Mouse (Mus musculus): ENCODE data around the gene Hmcn1.

The Hmcn1 gene

GRCm38 (mm10) chr1:150993162-150994064 lies at the start of gene Hmcn1:
TSS of gene Hmcn1 (minus strand) at chr1:150993435.
- DNase-seq (ENCODE audit: low spot score), result peak; percentile 72

DNA sequence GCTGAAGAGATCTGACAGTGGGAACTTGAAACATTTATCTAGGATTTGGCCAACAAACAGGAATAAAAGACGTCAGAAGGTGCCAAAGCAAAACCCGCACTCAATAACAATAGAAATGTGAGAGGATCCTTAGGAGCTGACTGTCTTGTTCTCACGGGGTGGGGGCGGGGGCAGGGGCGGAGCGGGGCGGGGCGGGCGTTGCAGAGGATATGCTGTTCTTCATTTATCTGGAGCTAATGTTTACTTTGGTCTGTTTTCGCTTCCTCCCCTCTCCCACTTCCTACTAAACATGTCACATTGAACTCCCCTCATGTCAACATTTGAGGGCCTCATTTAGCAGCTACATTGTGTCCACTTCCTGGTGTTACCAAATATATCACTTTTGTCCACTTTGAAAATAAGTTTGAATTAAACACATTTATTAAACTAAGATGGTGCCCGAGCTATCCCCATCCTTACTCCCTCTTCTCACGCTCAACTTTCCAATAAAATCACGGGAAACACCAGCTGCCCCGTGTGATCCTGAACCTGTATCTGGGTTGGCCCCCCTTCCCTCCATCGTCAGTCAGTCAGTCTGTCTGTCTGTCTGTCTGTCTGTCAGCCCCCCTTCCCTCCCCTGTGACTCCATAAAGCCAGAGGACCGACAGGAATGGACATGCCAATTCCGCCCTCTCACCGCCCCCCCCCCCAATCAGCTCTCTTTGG lies 47.9 kb upstream of the Hmcn1 start:
- peak; percentile 69 for DNase-seq (ENCODE audit: low spot score)

DNA sequence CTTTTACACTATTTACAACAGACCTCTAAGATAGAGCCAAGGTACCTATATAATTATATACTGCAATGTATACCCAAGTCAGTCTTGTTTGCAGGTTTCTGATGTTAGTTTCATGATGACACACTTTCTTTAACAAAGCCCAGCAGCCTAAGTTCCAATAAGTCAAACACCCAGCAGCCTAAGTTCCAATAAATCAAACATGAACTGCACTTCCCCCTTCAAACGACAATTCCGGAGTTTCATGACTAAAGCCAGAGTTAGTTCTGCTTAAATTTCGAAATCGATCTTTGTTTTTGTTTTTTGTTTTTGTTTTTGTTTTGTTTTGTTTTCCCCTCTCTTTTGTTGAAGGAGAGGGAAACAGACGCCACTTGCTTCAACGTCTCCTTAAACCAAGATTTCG lies 47.1 kb upstream of the Hmcn1 start:
- no peak for DNase-seq (ENCODE audit: low spot score)

- no peak for DNase-seq (ENCODE audit: low spot score)
Observed at GRCm38 (mm10) chr1:151039189-151039588, 46.0 kb upstream of the Hmcn1 start.

DNA sequence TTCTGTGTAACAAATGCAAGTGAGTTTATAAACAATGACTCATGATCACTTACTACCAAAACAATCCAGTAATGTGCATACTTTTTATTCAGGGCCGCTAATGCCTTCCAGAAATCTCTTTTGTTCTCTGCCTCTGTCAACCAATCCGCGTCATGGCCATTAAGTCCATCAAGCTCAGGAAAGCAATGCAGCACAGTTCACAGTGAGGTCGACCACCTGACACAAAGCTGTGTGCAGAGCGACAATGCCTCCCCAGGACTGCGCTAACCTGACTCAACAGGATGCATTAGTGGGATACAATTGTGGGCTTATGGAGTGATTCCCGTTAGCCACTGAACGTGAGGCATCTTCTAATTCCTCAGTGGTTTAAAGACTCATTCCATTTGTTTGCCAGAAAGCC lies 45.3 kb upstream of the Hmcn1 start:
- no peak for DNase-seq (ENCODE audit: low spot score)

GRCm38 (mm10) chr1:151036405-151036985 lies 43.3 kb upstream of the Hmcn1 start:
- no peak for DNase-seq (ENCODE audit: low spot score)

GRCm38 (mm10) chr1:151035766-151036165 lies 42.5 kb upstream of the Hmcn1 start:
- no peak for DNase-seq (ENCODE audit: low spot score)

- DNase-seq (ENCODE audit: low spot score), result peak; percentile 41
Observed at GRCm38 (mm10) chr1:151034993-151035592, 41.9 kb upstream of the Hmcn1 start.

- DNase-seq (ENCODE audit: low spot score), result no peak
Observed at GRCm38 (mm10) chr1:151033291-151033690, 40.1 kb upstream of the Hmcn1 start.

- DNase-seq (ENCODE audit: low spot score), result no peak
Observed at GRCm38 (mm10) chr1:151031581-151031980, 38.3 kb upstream of the Hmcn1 start.

DNA sequence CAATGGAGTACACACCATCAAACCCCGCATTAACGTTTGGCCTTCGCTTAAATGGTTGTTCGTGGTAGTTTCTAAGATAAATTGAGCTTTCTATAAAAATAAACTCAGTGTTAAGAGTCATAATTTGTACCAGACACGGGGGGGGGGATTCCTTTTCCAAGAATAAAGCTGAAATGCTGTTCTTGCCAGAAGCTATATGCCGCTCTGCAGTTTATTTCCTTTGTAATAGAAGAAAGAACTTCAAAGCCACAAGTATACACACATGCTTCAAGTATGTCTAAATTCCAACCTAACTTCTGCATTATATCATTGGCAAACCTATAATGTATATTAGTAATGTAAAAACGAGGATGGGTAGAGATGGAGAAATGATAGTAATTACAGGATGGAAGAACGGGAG lies 37.9 kb upstream of the Hmcn1 start:
- DNase-seq (ENCODE audit: low spot score), result no peak

DNA sequence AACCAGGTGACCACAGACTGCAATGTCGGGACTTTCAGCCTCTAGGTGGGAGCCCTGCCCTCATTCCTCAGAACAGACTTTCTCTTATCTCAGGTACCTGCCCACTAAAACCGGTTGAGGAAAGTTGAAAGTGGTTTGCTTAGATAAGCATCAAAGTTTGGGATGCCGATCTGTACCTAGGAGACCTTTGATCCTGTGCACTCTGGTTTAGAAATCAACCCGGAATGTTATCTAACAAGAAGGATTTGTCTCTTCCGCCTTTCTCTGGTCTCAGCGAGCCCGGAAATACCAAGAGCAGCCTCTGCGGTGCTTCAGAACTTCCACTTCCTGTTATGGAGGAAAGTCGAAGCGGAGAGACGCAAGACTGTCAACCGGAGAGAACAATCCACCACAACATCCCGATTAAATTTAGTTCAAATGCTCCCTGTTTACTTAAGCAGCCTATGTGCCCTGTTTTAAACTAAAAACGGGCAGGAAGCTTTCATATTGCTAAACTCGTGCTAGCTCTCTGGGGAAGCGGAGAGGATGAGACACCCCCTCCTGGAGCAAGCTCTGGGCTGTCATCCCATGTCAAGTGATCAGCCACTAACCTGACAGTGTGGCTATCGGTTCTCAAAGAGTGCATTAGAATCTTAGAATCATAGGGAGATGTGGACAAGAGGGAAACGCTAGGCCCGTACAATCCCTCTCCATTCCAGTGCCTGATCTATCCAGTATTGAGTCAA lies 32.0 kb upstream of the Hmcn1 start:
- peak; percentile 82 for DNase-seq (ENCODE audit: low spot score)

DNA sequence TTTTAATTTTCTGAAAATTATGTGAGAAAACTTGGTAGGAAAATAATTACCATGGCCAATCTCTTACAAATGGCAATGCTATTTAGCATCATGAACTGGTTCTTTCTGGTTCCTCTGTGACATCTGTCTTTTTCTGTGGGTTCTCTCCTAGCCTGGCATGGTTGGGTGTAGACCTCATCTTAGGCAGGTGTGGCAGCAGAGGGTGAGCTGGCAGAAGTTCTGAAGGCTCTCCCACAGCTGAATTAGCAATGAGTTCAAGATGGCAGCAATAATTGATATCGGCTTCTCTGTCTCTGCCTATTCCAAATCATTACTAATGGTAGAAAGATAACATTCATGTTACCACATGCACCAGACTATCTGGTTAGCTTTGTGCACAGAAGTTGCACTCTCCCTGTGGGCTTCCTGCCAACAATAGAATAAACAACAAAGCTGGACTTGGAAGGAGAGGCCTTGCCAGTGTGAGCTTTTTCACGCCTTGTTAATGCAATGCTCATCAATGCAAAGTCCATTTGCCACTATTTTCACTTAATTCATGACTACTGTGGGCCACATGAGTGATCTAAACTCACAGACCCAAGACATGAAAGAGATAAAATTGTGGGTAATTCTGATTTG lies 26.1 kb upstream of the Hmcn1 start:
- DNase-seq (ENCODE audit: low spot score), result no peak

- peak; percentile 50 for DNase-seq (ENCODE audit: low spot score)
Observed at GRCm38 (mm10) chr1:151011056-151011455, 17.8 kb upstream of the Hmcn1 start.

- peak; percentile 41 for DNase-seq (ENCODE audit: low spot score)
Observed at GRCm38 (mm10) chr1:151009115-151009797, 16.0 kb upstream of the Hmcn1 start.

DNA sequence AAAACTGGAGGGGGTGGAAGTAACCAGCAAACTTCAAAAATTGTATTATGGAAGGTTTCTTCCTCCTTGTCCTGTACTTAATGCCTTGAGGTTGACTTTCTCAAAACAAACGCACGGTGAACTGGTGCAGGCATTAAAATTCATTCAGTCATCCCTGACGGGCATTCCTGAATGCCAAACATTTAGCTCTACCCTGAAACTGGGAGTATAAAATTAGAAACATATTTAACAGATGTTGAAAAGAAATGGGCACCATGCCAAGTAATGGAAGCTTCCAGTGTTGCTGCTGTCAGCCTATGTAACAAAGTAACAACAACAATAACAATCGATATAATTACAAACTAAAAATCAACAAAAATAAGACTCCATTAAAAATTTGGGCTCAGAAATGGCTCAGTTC lies 14.5 kb upstream of the Hmcn1 start:
- no peak for DNase-seq (ENCODE audit: low spot score)

DNA sequence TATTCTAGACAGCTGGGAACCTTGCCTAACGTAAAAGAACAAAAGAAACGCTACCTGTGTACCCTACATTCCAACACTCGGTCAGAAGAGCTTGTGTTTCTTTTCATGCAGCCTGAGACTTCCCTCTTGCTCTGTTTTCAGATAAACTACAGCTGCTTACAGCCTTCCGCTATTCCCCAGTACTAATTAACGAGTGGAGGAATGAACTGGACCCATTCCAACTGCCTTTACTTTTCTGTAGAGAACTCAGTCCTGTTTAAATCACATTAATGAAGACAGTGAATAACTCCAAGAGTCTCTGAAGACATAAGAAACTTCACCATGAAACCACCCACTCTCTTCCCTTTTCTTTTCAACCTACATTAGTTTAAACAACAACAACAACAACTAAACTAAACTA lies 10.8 kb upstream of the Hmcn1 start:
- DNase-seq (ENCODE audit: low spot score), result no peak

- DNase-seq (ENCODE audit: low spot score), result no peak
Observed at GRCm38 (mm10) chr1:151001868-151002428, 8.7 kb upstream of the Hmcn1 start.

- DNase-seq (ENCODE audit: low spot score), result no peak
Observed at GRCm38 (mm10) chr1:151000714-151001113, 7.5 kb upstream of the Hmcn1 start.

DNA sequence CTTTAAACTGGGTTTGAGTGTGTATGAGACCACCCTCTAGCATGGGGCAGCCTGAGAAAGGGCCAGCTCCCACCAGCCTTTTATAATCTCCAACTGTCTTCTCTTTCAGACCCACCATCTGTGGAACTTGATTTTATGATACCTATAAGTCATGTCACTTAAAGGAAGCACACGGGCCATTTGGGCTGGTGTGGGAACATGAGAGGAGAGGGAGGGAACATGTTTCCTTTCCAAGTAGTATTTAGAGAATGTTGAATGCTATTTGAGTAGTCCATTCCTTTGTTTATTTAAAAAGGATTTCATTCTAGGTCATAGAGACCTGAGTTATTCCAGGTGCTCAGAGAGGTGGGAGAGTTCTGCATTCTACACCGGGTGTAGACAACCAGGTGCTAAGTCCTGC lies 1.4 kb upstream of the Hmcn1 start:
- DNase-seq (ENCODE audit: low spot score), result no peak

Measured in yolk sac, embryonic 10.5 days (tissue).